Mouse (Mus musculus) right cerebral cortex, postnatal 4 days (tissue): ENCODE results near the gene Cdk5r1.

Source experiments
- DNase-seq: peaks from one replicate; pipeline ENCODE4 v3.0.0-alpha.2; 2022

Cdk5r1 gene

DNA sequence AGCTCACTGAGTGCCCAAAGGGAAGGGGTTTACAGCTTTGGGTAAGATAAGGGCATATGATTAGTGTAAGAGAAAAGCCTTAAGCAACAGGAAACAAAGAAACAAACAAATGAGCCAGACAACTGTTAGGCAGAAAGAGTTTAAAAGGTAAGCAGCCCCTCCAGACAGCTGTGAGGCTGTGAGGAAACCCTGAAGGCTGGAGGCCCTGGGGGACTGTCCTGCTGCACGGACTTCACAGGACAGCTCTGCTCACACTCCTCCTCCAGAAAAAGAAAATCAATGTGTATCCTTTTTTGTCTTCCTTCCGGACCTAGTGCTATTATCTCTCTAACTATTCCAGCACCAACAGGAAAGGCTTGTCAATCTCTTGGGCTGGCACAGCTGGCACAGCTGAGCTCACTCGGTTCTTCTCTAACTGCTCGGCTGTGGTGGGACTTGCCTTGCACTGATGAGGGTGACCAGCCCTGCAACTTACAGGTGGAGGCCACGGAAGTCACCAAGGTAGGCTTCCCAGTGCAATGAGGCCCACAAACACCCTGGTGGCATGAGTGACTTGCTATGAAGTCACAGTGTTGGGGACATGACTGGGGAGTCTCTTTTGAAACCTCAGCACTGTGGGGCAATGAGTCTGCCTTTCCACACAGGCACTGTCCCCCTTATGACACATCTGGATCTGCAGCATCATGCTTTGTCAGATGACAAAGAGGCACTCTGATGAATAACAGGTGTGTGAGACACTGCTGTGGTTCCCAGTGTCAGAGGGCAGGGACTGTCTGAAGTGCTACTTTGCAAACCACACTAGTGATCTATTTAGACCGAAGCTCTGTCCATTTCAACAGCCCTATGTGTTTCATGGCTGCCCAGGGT, 27.9 kb downstream of the Cdk5r1 start:
- no peak for DNase-seq

DNA sequence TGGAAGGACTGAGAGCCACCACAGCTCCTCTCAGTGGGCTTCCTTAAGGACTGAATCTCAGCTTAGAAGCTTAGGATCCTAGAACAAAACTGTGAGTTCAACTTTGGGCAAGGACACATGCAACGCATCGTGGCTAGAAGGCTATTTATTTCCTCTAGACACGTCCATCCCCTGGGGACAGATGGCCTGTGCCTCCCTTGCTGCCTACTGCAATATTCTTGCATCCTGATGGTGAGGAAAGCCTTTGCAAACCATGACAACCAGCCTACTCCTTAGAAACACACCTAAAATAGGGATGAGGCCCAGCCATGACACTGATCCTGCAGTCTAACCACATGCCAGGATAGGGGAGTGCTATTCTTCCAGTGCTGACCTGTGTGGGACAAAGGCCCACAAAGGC, 28.8 kb downstream of the Cdk5r1 start:
- DNase-seq: no peak

DNA sequence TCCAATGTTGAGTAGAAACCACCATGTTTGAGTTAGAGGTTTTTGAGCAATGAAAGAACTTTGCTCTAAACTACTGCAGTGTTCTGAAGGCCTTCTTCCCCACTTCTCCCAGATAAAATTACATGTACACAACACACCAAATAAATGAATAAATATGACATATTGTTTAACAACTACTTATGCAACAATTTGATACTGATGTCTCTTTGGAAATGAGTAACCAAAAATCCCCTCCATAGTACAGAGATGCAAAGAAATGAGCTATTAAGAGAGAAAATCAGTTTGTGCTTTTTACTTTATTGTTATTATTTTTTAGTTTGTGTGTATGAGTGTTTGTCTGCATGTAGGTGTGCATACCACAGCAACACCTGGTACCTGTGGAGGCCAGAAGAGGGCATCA, 29.7 kb downstream of the Cdk5r1 start:
- DNase-seq: no peak

DNA sequence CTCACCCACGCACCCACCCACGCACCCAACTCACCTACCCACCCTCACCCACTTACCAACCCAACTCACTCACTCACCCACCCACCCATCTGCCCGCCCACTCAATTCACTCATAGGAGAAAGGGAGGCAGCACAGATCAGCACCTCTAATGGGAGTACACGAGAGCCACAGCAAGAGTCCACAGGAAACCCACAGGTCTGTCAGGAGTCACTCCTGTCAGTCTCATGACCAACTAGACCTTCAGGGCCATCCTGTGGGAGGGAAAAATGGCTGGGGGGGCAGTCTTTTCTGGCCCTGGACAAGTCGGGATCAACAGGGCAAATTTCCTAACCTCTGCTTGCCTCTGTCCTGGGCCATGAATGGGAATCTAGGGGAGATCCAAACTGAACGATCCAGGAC, 31.0 kb downstream of the Cdk5r1 start:
- no peak for DNase-seq

DNA sequence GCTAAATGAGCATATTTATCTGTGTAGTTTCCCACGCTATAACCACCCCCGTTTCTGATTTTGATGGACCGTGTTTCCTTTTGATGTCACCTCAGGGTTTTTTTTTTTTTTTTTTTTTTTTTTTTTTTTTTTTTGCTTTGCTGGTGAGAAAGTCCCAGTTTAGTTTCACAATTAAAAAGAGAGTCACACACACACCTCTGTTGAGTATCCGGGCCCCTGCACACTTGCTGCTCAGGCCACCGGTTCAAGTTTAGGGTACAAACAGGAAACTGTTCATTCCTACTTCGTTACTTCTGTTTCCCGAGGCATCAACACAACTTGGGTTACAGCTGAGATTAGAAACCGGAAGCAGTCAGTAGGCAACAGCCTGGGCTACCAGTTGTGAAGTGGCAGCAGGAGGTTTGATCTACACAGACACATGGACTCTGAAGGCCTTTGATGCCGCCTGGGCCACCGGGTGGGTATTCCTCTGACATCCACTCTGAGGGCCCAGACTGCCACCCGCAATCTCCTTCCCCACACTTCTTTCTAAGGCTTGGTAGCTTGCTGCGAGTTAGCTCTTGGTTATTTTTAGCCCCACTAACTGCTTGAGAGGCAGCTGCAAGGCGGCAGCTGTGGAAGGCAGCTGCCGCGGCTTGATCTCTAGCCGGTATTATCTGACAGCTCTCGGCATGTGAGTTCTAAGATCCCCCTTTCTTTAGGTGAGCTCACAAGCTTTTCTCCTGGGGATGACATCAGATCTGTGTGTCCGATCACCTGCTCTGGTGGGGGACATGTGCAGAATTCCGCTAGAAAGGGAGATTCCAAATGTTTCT, 31.7 kb downstream of the Cdk5r1 start:
- no peak for DNase-seq

DNA sequence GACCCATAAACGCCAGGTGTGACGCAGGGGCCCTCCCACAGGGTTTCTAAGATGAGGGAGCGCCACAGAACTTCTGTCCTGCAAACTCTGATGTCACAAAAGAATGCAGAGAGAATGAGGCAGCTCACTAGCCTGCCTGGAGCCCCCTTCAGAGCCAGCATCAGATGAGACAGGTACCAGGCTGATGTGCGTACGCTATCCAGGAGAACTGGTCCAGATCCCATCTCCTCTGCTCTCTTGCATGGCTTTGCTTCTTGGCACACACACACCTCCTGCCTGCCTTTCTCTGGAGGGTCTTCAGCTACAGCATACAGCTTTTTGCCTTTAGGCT, 32.3 kb downstream of the Cdk5r1 start:
- DNase-seq: no peak

DNA sequence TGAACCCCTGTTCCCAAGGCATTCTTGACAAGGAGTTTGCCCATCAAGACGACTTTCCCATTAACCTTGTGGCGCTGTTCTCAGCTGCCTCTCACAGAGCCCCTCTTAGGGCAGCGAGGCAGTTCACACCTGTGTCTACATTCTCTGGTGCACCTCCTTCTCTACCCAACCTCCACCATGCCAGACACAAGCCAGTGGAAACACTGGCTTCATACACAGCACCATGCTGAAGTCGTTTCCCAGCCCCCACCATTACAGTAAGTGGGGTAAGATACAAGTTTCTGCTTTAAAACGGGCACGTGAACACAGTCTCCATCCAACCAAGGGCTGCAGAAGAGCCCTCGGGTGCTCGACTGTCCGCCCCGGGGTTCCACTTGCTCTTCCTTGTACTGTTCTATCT, 33.3 kb downstream of the Cdk5r1 start:
- DNase-seq: no peak

DNA sequence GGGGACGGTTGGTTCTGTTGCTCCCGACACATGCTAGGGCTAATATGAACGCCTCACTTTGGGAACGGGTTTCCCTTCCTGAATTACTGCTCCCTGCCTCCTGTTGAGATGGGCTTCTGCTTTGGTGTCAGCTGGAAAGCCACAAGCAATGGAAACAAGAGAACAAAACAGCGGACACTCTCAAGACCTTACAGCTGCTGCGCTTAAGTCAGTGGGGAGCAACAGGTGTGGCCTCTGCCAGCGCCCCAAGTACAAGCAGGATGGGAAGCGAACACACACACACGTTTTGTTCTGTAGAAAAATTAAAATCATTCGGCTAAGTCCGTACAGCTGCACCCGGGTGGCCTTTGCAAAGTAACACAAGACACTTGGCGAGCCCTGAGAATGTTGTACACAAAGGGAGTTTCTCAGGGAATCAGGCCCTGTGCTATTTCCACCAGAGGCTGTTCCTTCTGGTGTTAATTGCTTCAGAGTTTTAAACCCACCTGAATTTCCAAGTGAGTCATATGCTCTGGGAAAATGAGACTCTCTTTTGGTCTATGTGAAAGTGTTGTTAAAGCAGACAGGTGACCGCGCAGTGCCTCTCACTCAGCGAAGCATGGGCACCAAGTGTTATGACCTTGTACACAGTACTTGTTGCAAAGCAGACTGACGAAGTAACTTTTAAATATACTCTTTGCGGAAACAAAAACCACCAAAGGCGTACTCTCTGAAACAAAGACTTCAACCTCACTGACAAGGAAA, 35.7 kb downstream of the Cdk5r1 start:
- no peak for DNase-seq

DNA sequence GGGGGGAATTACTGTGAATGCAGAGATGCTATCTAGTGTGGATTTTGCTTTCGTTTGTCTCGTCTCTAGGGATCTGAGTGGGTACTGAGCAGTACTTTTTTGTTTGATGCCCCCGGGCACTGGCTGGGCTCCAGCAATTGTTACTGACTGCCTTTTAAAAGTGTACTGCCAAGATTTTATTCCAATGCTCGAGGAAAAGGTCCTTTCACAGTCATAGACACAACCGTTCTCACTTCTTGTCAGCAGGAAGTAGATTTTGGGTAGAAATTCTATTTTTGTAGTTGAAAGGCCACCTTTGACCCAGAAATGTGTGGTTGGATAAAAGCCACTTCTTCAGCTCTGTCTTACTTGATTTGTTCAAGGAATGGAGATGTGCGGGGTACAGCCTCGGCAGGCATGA, 37.0 kb downstream of the Cdk5r1 start:
- no peak for DNase-seq

DNA sequence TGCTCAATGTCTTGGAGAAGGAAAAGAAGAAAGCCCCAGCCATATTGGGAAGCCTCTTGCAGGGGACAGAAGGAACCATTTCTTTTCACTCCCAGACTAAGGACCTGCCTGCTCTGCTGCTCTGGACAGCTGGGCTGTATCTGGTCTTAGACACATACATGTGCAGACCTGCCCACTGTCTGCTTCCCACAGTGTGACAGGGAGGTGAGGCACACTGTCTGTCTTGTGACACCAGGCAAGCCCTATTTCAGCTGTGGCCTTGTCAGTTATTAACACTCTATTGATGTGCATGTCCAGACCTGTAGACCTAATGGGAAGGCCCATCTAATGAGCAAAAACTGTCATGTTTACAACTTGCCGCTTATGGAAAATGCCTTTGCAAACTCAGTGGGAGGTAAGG, 38.5 kb downstream of the Cdk5r1 start:
- DNase-seq: no peak

DNA sequence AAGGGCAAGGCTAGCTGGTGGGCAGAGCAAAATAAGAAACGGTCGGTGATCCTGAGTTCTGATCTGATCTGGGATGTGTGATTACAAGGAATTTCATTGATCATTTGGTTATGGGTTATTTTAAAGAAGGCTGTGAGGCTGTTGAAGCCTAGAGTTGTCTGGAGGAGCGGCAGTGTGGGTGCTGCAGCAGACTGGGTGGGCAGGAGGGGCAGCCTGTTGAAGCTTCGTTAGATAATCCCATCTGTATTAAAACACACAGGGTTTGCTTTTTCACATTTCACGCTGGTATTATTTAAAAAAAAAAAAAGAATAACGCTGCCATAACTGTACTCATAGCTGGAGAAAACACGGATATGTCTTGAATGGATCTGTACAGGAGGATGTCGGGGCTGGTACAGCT, 39.1 kb downstream of the Cdk5r1 start:
- DNase-seq: no peak

DNA sequence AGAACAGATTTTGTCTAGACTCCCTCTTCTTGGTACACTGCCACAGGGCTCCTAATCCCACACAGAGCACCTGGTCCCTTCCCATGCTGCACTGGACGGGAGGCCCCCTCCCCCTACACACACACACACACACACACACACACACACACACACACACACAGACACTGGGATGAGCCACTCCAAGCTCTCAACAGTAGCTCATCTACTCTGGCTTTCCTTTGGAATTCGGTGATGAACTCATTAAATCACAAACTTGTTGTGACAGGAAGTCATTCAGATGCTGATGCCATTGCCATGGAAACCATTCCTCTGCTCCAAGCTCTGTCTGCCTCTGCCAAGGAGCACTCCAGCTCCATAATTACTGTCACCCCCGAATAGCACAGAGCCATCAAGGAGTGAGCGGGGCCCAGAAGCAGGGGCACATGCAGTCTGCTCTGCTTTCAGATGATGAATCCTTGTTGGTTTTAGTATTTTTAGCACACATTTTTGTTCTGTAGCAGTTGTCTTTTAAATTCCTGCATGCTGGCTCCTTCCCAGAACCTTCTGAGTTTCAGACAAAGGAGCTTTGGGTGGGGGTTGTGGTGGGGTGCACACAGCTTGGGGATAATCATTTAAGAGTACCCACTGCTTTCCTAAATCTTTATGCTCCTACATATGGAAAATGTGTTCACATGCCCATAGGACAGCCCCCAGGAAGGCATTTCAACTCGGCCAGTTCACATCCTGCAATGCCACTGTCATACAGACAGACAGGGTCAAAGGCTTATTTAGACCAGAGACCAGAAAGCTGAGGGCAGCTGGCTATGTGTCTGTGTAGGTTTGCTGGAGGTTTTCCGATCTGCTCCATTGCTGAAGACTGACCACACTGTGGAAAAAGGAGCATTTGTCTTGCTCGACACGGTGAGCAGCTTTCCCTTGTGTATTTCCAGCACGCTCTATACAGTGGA, 41.9 kb downstream of the Cdk5r1 start:
- peak; percentile 61 for DNase-seq

DNA sequence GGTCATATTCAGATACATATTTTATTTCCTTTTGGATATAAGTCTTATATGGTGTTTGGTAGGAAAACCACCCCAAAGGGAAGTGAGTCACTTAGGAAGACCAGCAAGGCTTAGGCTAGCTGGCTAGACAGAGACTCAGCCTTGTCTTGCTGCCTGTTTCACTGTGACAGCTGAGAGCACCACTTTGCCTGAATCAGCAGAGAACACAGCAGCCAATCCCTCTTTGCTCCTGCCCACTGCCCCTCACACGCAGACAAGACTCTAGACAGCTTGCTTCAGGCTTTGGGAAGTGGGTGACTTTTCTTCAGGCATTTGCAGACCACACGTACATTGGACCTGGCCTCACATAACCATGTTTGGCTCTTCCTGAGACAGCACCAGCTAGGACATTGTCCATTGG, 44.3 kb downstream of the Cdk5r1 start:
- DNase-seq: no peak

DNA sequence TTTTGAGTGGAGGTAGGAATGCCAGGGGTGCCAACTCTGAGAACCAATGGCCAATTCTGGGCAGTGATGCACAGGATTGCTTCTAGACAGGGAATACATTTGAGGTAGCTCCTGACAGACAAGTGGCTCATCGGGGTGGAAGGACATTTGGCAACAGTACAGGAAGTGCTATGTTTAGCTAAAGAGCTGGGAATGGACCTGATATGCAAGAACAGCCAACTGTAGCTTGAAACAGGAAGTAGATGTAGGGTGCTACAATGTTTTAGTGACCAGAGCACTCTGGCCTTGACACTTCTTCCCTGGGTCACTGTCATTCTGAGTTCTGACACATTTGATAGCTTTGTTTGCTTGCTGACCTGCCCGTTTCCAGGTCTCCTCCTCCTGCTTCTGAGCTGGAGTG, 46.0 kb downstream of the Cdk5r1 start:
- no peak for DNase-seq

DNA sequence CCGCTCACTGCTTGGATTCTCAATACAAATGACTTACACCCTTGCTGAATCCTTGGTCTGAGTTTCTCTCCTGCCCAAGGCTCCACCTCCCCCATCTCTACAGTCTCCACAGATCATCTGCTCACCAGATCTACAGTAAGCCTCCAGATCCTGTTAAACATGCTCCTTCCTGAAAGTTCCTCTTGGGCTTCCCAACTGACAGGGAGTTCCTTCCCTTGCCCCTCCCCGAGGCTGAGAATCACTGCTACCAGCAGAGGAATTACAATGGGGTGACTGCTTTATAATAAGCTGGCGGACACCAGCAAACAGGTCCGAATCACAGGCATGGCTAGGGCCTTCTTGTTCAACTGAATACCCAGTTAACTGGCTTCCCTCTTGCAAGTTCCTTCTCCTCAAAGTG, 46.6 kb downstream of the Cdk5r1 start:
- DNase-seq: no peak

DNA sequence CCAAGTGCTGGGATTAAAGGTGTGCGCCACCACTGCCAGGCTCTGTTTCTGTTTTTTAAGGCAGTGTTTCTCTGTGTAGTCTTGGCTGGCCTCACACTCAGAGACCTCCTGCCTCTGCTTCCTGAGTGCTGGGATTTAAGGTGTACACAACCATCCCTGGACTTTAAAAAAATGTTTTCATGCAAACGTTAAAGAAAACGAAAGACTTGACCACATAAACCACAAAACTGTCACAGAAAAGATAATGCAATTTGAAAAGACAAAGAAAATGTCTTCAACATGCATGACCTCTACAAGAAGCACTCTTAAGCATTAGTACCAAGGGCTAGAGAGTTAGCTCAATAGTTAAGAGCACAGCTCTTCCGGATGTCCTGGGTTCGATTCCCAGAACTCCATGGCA, 47.4 kb downstream of the Cdk5r1 start:
- DNase-seq: no peak

DNA sequence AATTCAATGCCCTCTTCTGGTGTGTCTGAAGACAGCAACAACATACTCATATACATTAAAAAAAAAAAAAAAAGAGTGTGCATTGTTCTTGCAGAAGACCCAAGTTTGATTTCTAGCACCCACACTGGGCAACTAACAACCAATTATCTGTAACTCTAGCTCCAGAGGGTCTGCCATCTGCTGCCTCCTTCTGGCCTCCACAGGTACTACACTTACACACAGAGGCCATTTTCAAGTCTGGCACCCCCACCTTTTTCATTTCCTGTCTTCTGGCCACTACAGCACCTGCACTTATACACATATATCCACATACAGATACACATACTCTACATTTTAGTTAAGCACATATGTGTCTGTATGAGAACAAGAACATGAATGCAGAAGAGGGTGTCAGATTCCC, 50.9 kb downstream of the Cdk5r1 start:
- no peak for DNase-seq

DNA sequence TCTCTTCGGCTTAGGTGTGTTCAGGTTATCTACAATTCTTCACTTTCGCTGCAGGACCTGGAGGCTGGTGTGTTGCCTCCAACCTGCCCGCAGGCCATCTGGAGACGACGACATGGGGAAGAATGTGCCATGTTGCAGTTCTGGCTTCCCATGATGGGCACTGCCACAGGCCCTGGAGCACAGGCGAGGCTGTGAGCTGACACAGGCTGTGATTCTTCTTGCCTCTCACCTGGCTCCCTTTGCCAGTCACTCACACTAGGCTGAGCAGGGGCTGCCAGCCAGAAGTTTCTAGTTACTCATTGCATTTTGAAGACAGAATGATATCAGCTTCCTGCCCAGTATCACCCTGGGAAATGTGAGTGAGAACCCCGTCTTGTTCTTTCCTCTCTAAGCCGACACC, 52.3 kb downstream of the Cdk5r1 start:
- DNase-seq: no peak
